Mouse (Mus musculus): Measurements from ENCODE around the gene Dll3. TPM values are rescaled to one million over a fixed set of nuclear protein-coding genes. Genes with fewer than 3 reads are reported as not detected.
"Not testable (repeated sequence)": the region's sequence is repeated elsewhere in the genome, so short reads cannot be mapped to it uniquely, and the experiment has no call there.

Dll3 gene
- polyA plus RNA-seq, 1 experiment = 0.02 TPM

GRCm38 (mm10) chr7:28248957-28249356 is 53.1 kb downstream of the Dll3 start:
- Histone ChIP-seq H3K27me3 (ENCODE audit: control insufficient read depth, insufficient read depth, insufficient read length) (no peaks in the 10 kb centered on the region), H3ac (ENCODE audit: control insufficient read depth, insufficient read length) (no peak overlapping the region), H3K36me3 (ENCODE audit: control insufficient read depth, insufficient read depth) (no peaks in the 10 kb centered on the region), H3K79me2 (ENCODE audit: control insufficient read depth, insufficient read depth) (no peaks in the 10 kb centered on the region), H3K4me3 (no peak overlapping the region), H3K4me2 (ENCODE audit: low read depth) (no peak overlapping the region)
- TF ChIP-seq REST (IDR thresholded peaks at IDR 0.05; ENCODE audit: insufficient read depth, insufficient read length) (no peak), MYOG (IDR thresholded peaks at IDR 0.05; ENCODE audit: control insufficient read depth in 1 of 3, insufficient read depth in 1 of 3, insufficient read length in 2 of 3, low read depth in 2 of 3) (no peak), POLR2AphosphoS2 (IDR thresholded peaks at IDR 0.05; ENCODE audit: insufficient read length, low read depth) (no peak), MAX (IDR thresholded peaks at IDR 0.05; ENCODE audit: low read depth) (no peak), MYOD1 (IDR thresholded peaks at IDR 0.05; ENCODE audit: control insufficient read depth in 1 of 3, insufficient read length in 2 of 3, low read depth in 2 of 3) (no peak), TCF3 (IDR thresholded peaks at IDR 0.05; ENCODE audit: insufficient read length, low read depth) (no peak), SRF (IDR thresholded peaks at IDR 0.05; ENCODE audit: control insufficient read depth, insufficient read length, low read depth) (no peak), TCF12 (IDR thresholded peaks at IDR 0.05; ENCODE audit: insufficient read depth, poor library complexity, severe bottlenecking) (no peak), POLR2A (IDR thresholded peaks at IDR 0.05; ENCODE audit: insufficient read length, low read depth) (no peak), E2F4 (IDR thresholded peaks at IDR 0.05; ENCODE audit: insufficient read depth) (no peak), CEBPB (IDR thresholded peaks at IDR 0.05; ENCODE audit: insufficient read depth, poor library complexity, severe bottlenecking) (no peak), USF1 (IDR thresholded peaks at IDR 0.05; ENCODE audit: low read depth) (no peak)

- H3K79me2 ChIP-seq (ENCODE audit: control insufficient read depth, insufficient read depth) = not testable (repeated sequence)
Measured at GRCm38 (mm10) chr7:28243943-28244342, 58.1 kb downstream of the Dll3 start.

More at GRCm38 (mm10) chr7:28243943-28244342, 58.1 kb downstream of the Dll3 start:
- not testable (repeated sequence) for H3ac ChIP-seq (ENCODE audit: control insufficient read depth, insufficient read length); H3K4me2 ChIP-seq (ENCODE audit: low read depth); H3K36me3 ChIP-seq (ENCODE audit: control insufficient read depth, insufficient read depth); H3K27me3 ChIP-seq (ENCODE audit: control insufficient read depth, insufficient read depth, insufficient read length); H3K4me3 ChIP-seq

Other genes with a start within 250 kb of the Dll3 start
- gene Fcgbp, start 231.0 kb downstream of the Dll3 start, polyA plus RNA-seq (2012; fragmentation: generic; extraction: Trizol) = not detected
- 0.11 TPM for gene 9530053A07Rik, start 172.8 kb downstream of the Dll3 start, polyA plus RNA-seq (2012; fragmentation: generic; extraction: Trizol)
- 155 TPM for gene Fbl, start 132.5 kb downstream of the Dll3 start, polyA plus RNA-seq (2012; fragmentation: generic; extraction: Trizol)
- gene Dyrk1b, start 122.8 kb downstream of the Dll3 start, polyA plus RNA-seq (2012; fragmentation: generic; extraction: Trizol) = 25.1 TPM
- 6.5 TPM for gene Eid2, start 34.4 kb downstream of the Dll3 start, polyA plus RNA-seq (2012; fragmentation: generic; extraction: Trizol)
- gene Eid2b, start 24.5 kb downstream of the Dll3 start, polyA plus RNA-seq (2012; fragmentation: generic; extraction: Trizol) = 6.1 TPM
- gene Selenov, start 11.1 kb downstream of the Dll3 start, polyA plus RNA-seq (2012; fragmentation: generic; extraction: Trizol) = not detected
- 83.6 TPM for gene Timm50, start 9.8 kb upstream of the Dll3 start, polyA plus RNA-seq (2012; fragmentation: generic; extraction: Trizol)
- 84.2 TPM for gene Supt5, start 36.5 kb upstream of the Dll3 start, polyA plus RNA-seq (2012; fragmentation: generic; extraction: Trizol)
- gene Rps16, start 48.4 kb upstream of the Dll3 start, polyA plus RNA-seq (2012; fragmentation: generic; extraction: Trizol) = 4,542 TPM
- gene Plekhg2, start 70.4 kb upstream of the Dll3 start, polyA plus RNA-seq (2012; fragmentation: generic; extraction: Trizol) = 15.8 TPM
- 7.5 TPM for gene Zfp36, start 78.0 kb upstream of the Dll3 start, polyA plus RNA-seq (2012; fragmentation: generic; extraction: Trizol)
- 34.2 TPM for gene Med29, start 90.5 kb upstream of the Dll3 start, polyA plus RNA-seq (2012; fragmentation: generic; extraction: Trizol)
- gene Paf1, start 90.7 kb upstream of the Dll3 start, polyA plus RNA-seq (2012; fragmentation: generic; extraction: Trizol) = 34.3 TPM
- gene Gmfg, start 135.2 kb upstream of the Dll3 start, polyA plus RNA-seq (2012; fragmentation: generic; extraction: Trizol) = not detected
- not detected for gene Lrfn1, start 149.7 kb upstream of the Dll3 start, polyA plus RNA-seq (2012; fragmentation: generic; extraction: Trizol)
- not detected for gene Ifnl2, start 208.2 kb upstream of the Dll3 start, polyA plus RNA-seq (2012; fragmentation: generic; extraction: Trizol)
- gene Ifnl3, start 220.6 kb upstream of the Dll3 start, polyA plus RNA-seq (2012; fragmentation: generic; extraction: Trizol) = not detected
- gene Sycn, start 238.6 kb upstream of the Dll3 start, polyA plus RNA-seq (2012; fragmentation: generic; extraction: Trizol) = not detected
- 0.07 TPM for gene Nccrp1, start 245.0 kb upstream of the Dll3 start, polyA plus RNA-seq (2012; fragmentation: generic; extraction: Trizol)

All from myocyte (in vitro differentiated cells).